In the genomic region with DNA sequence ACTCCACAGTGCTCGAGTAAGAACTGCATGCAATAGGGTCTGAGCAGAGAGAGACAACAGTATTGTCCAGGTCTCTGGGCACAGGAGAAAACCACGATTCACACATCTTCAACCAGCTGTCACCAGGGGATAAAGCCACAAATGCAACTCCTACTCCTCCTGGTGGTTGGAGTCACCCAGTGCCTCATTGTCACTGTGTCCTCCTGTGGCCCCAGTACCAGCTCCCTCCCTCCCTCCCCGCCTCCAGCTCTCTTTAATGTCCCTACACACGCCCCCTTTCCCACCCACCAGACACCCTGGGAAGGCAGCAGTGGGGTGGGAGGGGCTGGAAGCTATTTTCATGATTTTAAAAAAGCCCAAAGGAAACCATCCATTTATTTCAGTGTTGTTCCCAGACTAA, we compare ENCODE assay signal across 15 mouse cellular contexts. TPM values are rescaled to one million over a fixed set of nuclear protein-coding genes. Genes with fewer than 3 reads are reported as not detected.
DNase-seq lines count a peak whose midpoint lies in the region; ATAC-seq and TF ChIP-seq lines count a peak whose summit lies in the region.
"Had no signal": no experiment of that assay in that cellular context is flagged by ENCODE, and none has a peak within 500 bp of the region (broad histone marks: within the 10 kb centered on the region; RNA-seq: fewer than 3 reads in every experiment).

No protein-coding gene starts in this region.

- no peaks in the 10 kb centered on the region for H3K4me1 ChIP-seq in hindbrain, postnatal 0 days (ENCODE audit: insufficient read depth, low read length)
- no peaks in the 10 kb centered on the region for H3K4me1 ChIP-seq in hindbrain, embryonic 11.5 days (replicated peaks; ENCODE audit: control insufficient read depth, insufficient read depth, low read length)
- no peaks in the 10 kb centered on the region for H3K4me1 ChIP-seq in lung, embryonic 15.5 days
- H3K4me1 ChIP-seq: forebrain, embryonic 15.5 days; hindbrain, embryonic 15.5 days; neural tube, embryonic 12.5 days had no signal

- no peaks in the 10 kb centered on the region for H3K36me3 ChIP-seq in hindbrain, postnatal 0 days (ENCODE audit: insufficient read depth, low read length)
- H3K36me3 ChIP-seq in hindbrain, embryonic 11.5 days (ENCODE audit: control insufficient read depth, insufficient read depth, low read length) = no peaks in the 10 kb centered on the region
- no peaks in the 10 kb centered on the region for H3K36me3 ChIP-seq in lung, embryonic 15.5 days
- H3K36me3 ChIP-seq: embryonic facial prominence, embryonic 15.5 days; forebrain, embryonic 15.5 days; hindbrain, embryonic 15.5 days; midbrain, embryonic 12.5 days; neural tube, embryonic 12.5 days had no signal

- H3K27ac ChIP-seq in hindbrain, postnatal 0 days = no peak overlapping the region
- no peak overlapping the region for H3K27ac ChIP-seq in hindbrain, embryonic 11.5 days (ENCODE audit: low read depth, low read length)
- H3K27ac ChIP-seq in lung, embryonic 15.5 days = no peak overlapping the region
- H3K27ac ChIP-seq: embryonic facial prominence, embryonic 15.5 days; forebrain, embryonic 15.5 days; hindbrain, embryonic 15.5 days; midbrain, embryonic 12.5 days; neural tube, embryonic 12.5 days had no signal

- no peaks in the 10 kb centered on the region for H3K27me3 ChIP-seq in hindbrain, postnatal 0 days (ENCODE audit: insufficient read depth, low read length)
- no peaks in the 10 kb centered on the region for H3K27me3 ChIP-seq in hindbrain, embryonic 11.5 days (ENCODE audit: control insufficient read depth, insufficient read depth, low read length)
- H3K27me3 ChIP-seq in lung, embryonic 15.5 days = no peaks in the 10 kb centered on the region
- H3K27me3 ChIP-seq: embryonic facial prominence, embryonic 15.5 days; forebrain, embryonic 15.5 days; hindbrain, embryonic 15.5 days; midbrain, embryonic 12.5 days; neural tube, embryonic 12.5 days had no signal

- H3K9me3 ChIP-seq in hindbrain, postnatal 0 days (ENCODE audit: low read length) = no peaks in the 10 kb centered on the region
- no peaks in the 10 kb centered on the region for H3K9me3 ChIP-seq in hindbrain, embryonic 11.5 days (ENCODE audit: control insufficient read depth, low read length)
- no peaks in the 10 kb centered on the region for H3K9me3 ChIP-seq in lung, embryonic 15.5 days
- H3K9me3 ChIP-seq: embryonic facial prominence, embryonic 15.5 days; forebrain, embryonic 15.5 days; hindbrain, embryonic 15.5 days; midbrain, embryonic 12.5 days; neural tube, embryonic 12.5 days had no signal

- peak; percentile 53 for TF ChIP-seq CTCF in hindbrain, postnatal 0 days (IDR thresholded peaks at IDR 0.05; ENCODE audit: low read depth)

- no peak overlapping the region for H3K9ac ChIP-seq in hindbrain, postnatal 0 days (replicated peaks; ENCODE audit: low read length)
- no peak overlapping the region for H3K9ac ChIP-seq in hindbrain, embryonic 11.5 days (ENCODE audit: low read depth, low read length)
- H3K9ac ChIP-seq in lung, embryonic 15.5 days = no peak overlapping the region
- H3K9ac ChIP-seq: embryonic facial prominence, embryonic 15.5 days; forebrain, embryonic 15.5 days; hindbrain, embryonic 15.5 days; midbrain, embryonic 12.5 days; neural tube, embryonic 12.5 days had no signal

- H3K4me2 ChIP-seq in hindbrain, postnatal 0 days (ENCODE audit: low read depth, low read length) = no peak overlapping the region
- no peak overlapping the region for H3K4me2 ChIP-seq in hindbrain, embryonic 11.5 days (replicated peaks; ENCODE audit: low read depth, low read length)
- H3K4me2 ChIP-seq in lung, embryonic 15.5 days = no peak overlapping the region
- H3K4me2 ChIP-seq: embryonic facial prominence, embryonic 15.5 days; forebrain, embryonic 15.5 days; hindbrain, embryonic 15.5 days; midbrain, embryonic 12.5 days; neural tube, embryonic 12.5 days had no signal

- H3K4me3 ChIP-seq in hindbrain, postnatal 0 days (ENCODE audit: low read length) = no peak overlapping the region
- H3K4me3 ChIP-seq in hindbrain, embryonic 11.5 days (ENCODE audit: low read depth, low read length) = no peak overlapping the region
- H3K4me3 ChIP-seq in lung, embryonic 15.5 days = no peak overlapping the region
- H3K4me3 ChIP-seq: embryonic facial prominence, embryonic 15.5 days; forebrain, embryonic 15.5 days; hindbrain, embryonic 15.5 days; midbrain, embryonic 12.5 days; neural tube, embryonic 12.5 days had no signal

- DNase-seq in hindbrain, postnatal 0 days (ENCODE audit: low spot score) = no peak
- no peak for DNase-seq in hindbrain, embryonic 11.5 days (ENCODE audit: low spot score)
- DNase-seq in lung, adult 18-20 months = no peak
- peak; percentile 45 for DNase-seq in R1 (ENCODE audit: low read depth, low spot score)
- DNase-seq in adrenal gland, adult 18-20 months (ENCODE audit: low spot score in 2 of 2) = no peak
- DNase-seq: cerebellum, adult 18-20 months; gastrocnemius, postnatal 10 days; spleen, adult 18-20 months had no signal

- 32% methylated on average over 4 of the region's 4 CpGs for WGBS in hindbrain, postnatal 0 days
- WGBS in hindbrain, embryonic 11.5 days = 39% methylated on average over 4 of the region's 4 CpGs
- WGBS in lung, embryonic 15.5 days = 28% methylated on average over 4 of the region's 4 CpGs

- ATAC-seq in hindbrain, postnatal 0 days = no peak
- no peak for ATAC-seq in hindbrain, embryonic 11.5 days (ENCODE audit: low FRiP score)
- ATAC-seq in lung, embryonic 15.5 days (ENCODE audit: borderline replicate concordance, extremely low read depth, low FRiP score, low TSS enrichment) = 0 out of 2 replicates have a peak, but pooled peaks have one; percentile 47
- peak; percentile 65 for ATAC-seq in megakaryocyte-erythroid progenitor cell, adult 5-6 weeks (replicated peaks; ENCODE audit: low FRiP score, low TSS enrichment, poor library complexity, severe bottlenecking)
- ATAC-seq: forebrain, embryonic 15.5 days had no signal

RNA-seq across cellular contexts. Expression of gene Cgnl1, which starts 41.0 kb away (rescaled TPM):
- total RNA-seq in hindbrain, postnatal 0 days (2014; rRNA removed) = 7.6 and 9.8 TPM in 2 replicates
- polyA plus RNA-seq in hindbrain, postnatal 0 days (2015; fragmentation: Nextera tagmentation; extraction: Ambion mirVana) = 7.2 and 7.6 TPM in 2 replicates
- 5.0 and 6.3 TPM in 2 replicates for polyA plus RNA-seq in hindbrain, embryonic 11.5 days (2014; fragmentation: Nextera tagmentation; extraction: Ambion mirVana)
- polyA plus RNA-seq in lung, embryonic 15.5 days (2015; fragmentation: Nextera tagmentation; extraction: Ambion mirVana) = 20.2 and 20.3 TPM in 2 replicates
- not detected in 2 replicates for total RNA-seq in megakaryocyte-erythroid progenitor cell, adult 5-6 weeks (2014; fragmentation: Nextera tagmentation)
- not detected in 2 replicates for total RNA-seq in megakaryocyte-erythroid progenitor cell, adult 5-6 weeks (2017)
- total RNA-seq in adrenal gland, adult 18-20 months (2021) = 100 to 1,000 TPM in 1 of 2 experiments, 10 to 100 TPM in 1; 92.4 to 105 TPM

Comparison
In these comparisons a context has a peak if more than half of its experiments do, and no peak if none do; other contexts are left out.
1. ATAC-seq: peak in lung, embryonic 15.5 days (single experiment) and megakaryocyte-erythroid progenitor cell, adult 5-6 weeks (single experiment); none in hindbrain, postnatal 0 days (single experiment) and hindbrain, embryonic 11.5 days (single experiment).